Mouse (Mus musculus) kidney, adult 18-20 months (tissue): ENCODE measurements at regions not wholly inside any gene's neighbourhood (a gene's known extent, or its start where the extent isn't known, plus 50 kb on each side); places are given as distances from the start of the nearest gene placed in this dataset.

Experiments used
- DNase-seq: peaks from one replicate; pipeline ENCODE4 v3.0.0; 2021

GRCm38 (mm10) chr11:112298901-112299341 is 483.1 kb upstream of the Sox9 start:
- no peak for DNase-seq

GRCm38 (mm10) chr11:112303091-112303490 is 478.9 kb upstream of the Sox9 start:
- DNase-seq: no peak

GRCm38 (mm10) chr11:112325850-112326249 is 456.2 kb upstream of the Sox9 start:
- DNase-seq: no peak

- DNase-seq: no peak
Measured at GRCm38 (mm10) chr11:112327606-112328005, 454.4 kb upstream of the Sox9 start.

- no peak for DNase-seq
Measured at GRCm38 (mm10) chr11:112345133-112345532, 436.9 kb upstream of the Sox9 start.

GRCm38 (mm10) chr11:112345586-112345985 is 436.4 kb upstream of the Sox9 start:
- no peak for DNase-seq

- no peak for DNase-seq
Measured at GRCm38 (mm10) chr11:112346089-112346488, 435.9 kb upstream of the Sox9 start.

GRCm38 (mm10) chr11:112346532-112346931 is 435.5 kb upstream of the Sox9 start:
- no peak for DNase-seq

- DNase-seq: no peak
Measured at GRCm38 (mm10) chr11:112355311-112355710, 426.7 kb upstream of the Sox9 start.

- DNase-seq: no peak
Measured at GRCm38 (mm10) chr11:112366715-112367114, 415.3 kb upstream of the Sox9 start.

GRCm38 (mm10) chr11:112370941-112371340 is 411.1 kb upstream of the Sox9 start:
- no peak for DNase-seq

- no peak for DNase-seq
Measured at GRCm38 (mm10) chr11:112400069-112400468, 382.0 kb upstream of the Sox9 start.

- DNase-seq: no peak
Measured at GRCm38 (mm10) chr11:112407681-112408080, 374.3 kb upstream of the Sox9 start.

- DNase-seq: no peak
Measured at GRCm38 (mm10) chr11:112412434-112412833, 369.6 kb upstream of the Sox9 start.

- DNase-seq: no peak
Measured at GRCm38 (mm10) chr11:112442639-112443038, 339.4 kb upstream of the Sox9 start.

GRCm38 (mm10) chr11:112443890-112444289 is 338.1 kb upstream of the Sox9 start:
- DNase-seq: no peak

GRCm38 (mm10) chr11:112449632-112450031 is 332.4 kb upstream of the Sox9 start:
- DNase-seq: no peak

GRCm38 (mm10) chr11:112450227-112450626 is 331.8 kb upstream of the Sox9 start:
- DNase-seq: no peak

GRCm38 (mm10) chr11:112458075-112458474 is 323.9 kb upstream of the Sox9 start:
- DNase-seq: no peak

- no peak for DNase-seq
Measured at GRCm38 (mm10) chr11:112463121-112463520, 318.9 kb upstream of the Sox9 start.

GRCm38 (mm10) chr11:112464386-112464785 is 317.6 kb upstream of the Sox9 start:
- DNase-seq: no peak

- DNase-seq: no peak
Measured at GRCm38 (mm10) chr11:112470336-112470735, 311.7 kb upstream of the Sox9 start.

GRCm38 (mm10) chr11:112473237-112473636 is 308.8 kb upstream of the Sox9 start:
- no peak for DNase-seq

GRCm38 (mm10) chr11:112473681-112474080 is 308.3 kb upstream of the Sox9 start:
- DNase-seq: no peak

GRCm38 (mm10) chr11:112480360-112480759 is 301.7 kb upstream of the Sox9 start:
- no peak for DNase-seq

- DNase-seq: no peak
Measured at GRCm38 (mm10) chr11:112501781-112502180, 280.2 kb upstream of the Sox9 start.
